16 mouse cellular contexts compared by ENCODE assay signal in genomic region chr9:71659681-71660080, GRCm38 (mm10).
A peak's percentile ranks its signal among the peaks of the same experiment; 100 is the strongest.
DNase-seq lines count a peak whose midpoint lies in the region; ATAC-seq and TF ChIP-seq lines count a peak whose summit lies in the region.
"Had no signal": no experiment of that assay in that cellular context is flagged by ENCODE, and none has a peak within 500 bp of the region (broad histone marks: within the 10 kb centered on the region; RNA-seq: fewer than 3 reads in every experiment).

No protein-coding gene starts in this region.

- H3K36me3 ChIP-seq in heart, embryonic 15.5 days = no peaks in the 10 kb centered on the region
- H3K36me3 ChIP-seq in kidney, embryonic 16.5 days (ENCODE audit: insufficient read depth, low read length) = peaks cover 3% of the 10 kb centered on the region; the same call in 1 of the 2 replicates
- H3K36me3 ChIP-seq in midbrain, embryonic 10.5 days = 0 out of 2 replicates have a peak, but pooled peaks cover 2% of the 10 kb centered on the region
- H3K36me3 ChIP-seq in midbrain, postnatal 0 days (ENCODE audit: insufficient read depth, low read length) = no peaks in the 10 kb centered on the region
- H3K36me3 ChIP-seq: forebrain, embryonic 15.5 days had no signal

- DNase-seq in adrenal gland, adult 2 months = peak; percentile 23
- DNase-seq in adrenal gland, postnatal 10 days = no peak
- DNase-seq in heart, postnatal 36 days = no peak
- DNase-seq in kidney, postnatal 25 days = no peak
- no peak for DNase-seq in midbrain, embryonic 10.5 days (ENCODE audit: low spot score)
- no peak for DNase-seq in midbrain, postnatal 0 days (ENCODE audit: low spot score)
- DNase-seq: cerebellum, adult 9-10 months; kidney, adult 8-10 months; lung, postnatal 10 days; right cerebral cortex, adult 18-20 months; thymus, adult 2 months had no signal

- no peak for ATAC-seq in heart, embryonic 15.5 days (replicated peaks; ENCODE audit: insufficient number of reproducible peaks, insufficient read depth, low FRiP score, low read depth)
- no peak for ATAC-seq in kidney, embryonic 16.5 days (ENCODE audit: low FRiP score, low TSS enrichment)
- ATAC-seq in midbrain, postnatal 0 days (ENCODE audit: low FRiP score) = no peak
- ATAC-seq: CD4-positive, CD25-positive, alpha-beta regulatory T cell, adult 4 months; forebrain, embryonic 15.5 days had no signal

- no peak overlapping the region for H3K4me2 ChIP-seq in heart, embryonic 15.5 days
- no peak overlapping the region for H3K4me2 ChIP-seq in kidney, embryonic 16.5 days (replicated peaks; ENCODE audit: low read depth, low read length)
- no peak overlapping the region for H3K4me2 ChIP-seq in midbrain, postnatal 0 days (ENCODE audit: low read depth, low read length, poor library complexity, severe bottlenecking)
- H3K4me2 ChIP-seq: forebrain, embryonic 15.5 days had no signal

- H3K27me3 ChIP-seq in heart, embryonic 15.5 days = no peaks in the 10 kb centered on the region
- no peaks in the 10 kb centered on the region for H3K27me3 ChIP-seq in kidney, embryonic 16.5 days (ENCODE audit: insufficient read depth, low read length)
- H3K27me3 ChIP-seq in midbrain, embryonic 10.5 days (ENCODE audit: low read depth, poor library complexity, severe bottlenecking) = no peaks in the 10 kb centered on the region
- H3K27me3 ChIP-seq in midbrain, postnatal 0 days (ENCODE audit: insufficient read depth, low read length) = no peaks in the 10 kb centered on the region
- H3K27me3 ChIP-seq: forebrain, embryonic 15.5 days had no signal

- peaks cover 41% of the 10 kb centered on the region for H3K4me1 ChIP-seq in heart, embryonic 15.5 days (replicated peaks)
- H3K4me1 ChIP-seq in kidney, embryonic 16.5 days (ENCODE audit: insufficient read depth, low read length) = peaks cover 48% of the 10 kb centered on the region
- H3K4me1 ChIP-seq in midbrain, embryonic 10.5 days = peaks cover 35% of the 10 kb centered on the region
- no peaks in the 10 kb centered on the region for H3K4me1 ChIP-seq in midbrain, postnatal 0 days (ENCODE audit: insufficient read depth, low read length)
- H3K4me1 ChIP-seq: forebrain, embryonic 15.5 days had no signal

- H3K27ac ChIP-seq in heart, embryonic 15.5 days = peak overlapping the region; percentile 71
- H3K27ac ChIP-seq in kidney, embryonic 16.5 days (ENCODE audit: low read length) = peak overlapping the region; percentile 66
- H3K27ac ChIP-seq in midbrain, embryonic 10.5 days (replicated peaks) = peak overlapping the region; percentile 71
- no peak overlapping the region for H3K27ac ChIP-seq in midbrain, postnatal 0 days (ENCODE audit: low read depth, low read length)
- H3K27ac ChIP-seq: forebrain, embryonic 15.5 days; left cerebral cortex, adult 2 months had no signal

- intact Hi-C loops in heart, postnatal 36 days (cut with DNase I) = loop anchor here (10.0 kb wide), 1 partner anchor 45 kb away; no protein-coding TSS in a partner anchor

- WGBS in heart, embryonic 15.5 days = 61% methylated on average over 5 of the region's 5 CpGs
- WGBS in kidney, embryonic 16.5 days = 62% methylated on average over 5 of the region's 5 CpGs
- 67% methylated on average over 5 of the region's 5 CpGs for WGBS in midbrain, embryonic 10.5 days
- WGBS in midbrain, postnatal 0 days = 62% methylated on average over 5 of the region's 5 CpGs

- no peak for TF ChIP-seq CTCF in midbrain, postnatal 0 days (IDR thresholded peaks at IDR 0.05)

- no peaks in the 10 kb centered on the region for H3K9me3 ChIP-seq in heart, embryonic 15.5 days (replicated peaks)
- H3K9me3 ChIP-seq in kidney, embryonic 16.5 days (ENCODE audit: low read length) = peaks cover 6% of the 10 kb centered on the region
- peaks cover 3% of the 10 kb centered on the region; the same call in 1 of the 2 replicates for H3K9me3 ChIP-seq in midbrain, embryonic 10.5 days (replicated peaks)
- no peaks in the 10 kb centered on the region for H3K9me3 ChIP-seq in midbrain, postnatal 0 days (ENCODE audit: low read length)
- H3K9me3 ChIP-seq: forebrain, embryonic 15.5 days had no signal

- no peak overlapping the region for H3K4me3 ChIP-seq in heart, embryonic 15.5 days
- H3K4me3 ChIP-seq in kidney, embryonic 16.5 days (ENCODE audit: low read length) = no peak overlapping the region
- no peak overlapping the region for H3K4me3 ChIP-seq in midbrain, embryonic 10.5 days
- no peak overlapping the region for H3K4me3 ChIP-seq in midbrain, postnatal 0 days (ENCODE audit: low read depth, low read length)
- H3K4me3 ChIP-seq: forebrain, embryonic 15.5 days; left cerebral cortex, adult 2 months had no signal

- no peak overlapping the region for H3K9ac ChIP-seq in heart, embryonic 15.5 days
- H3K9ac ChIP-seq in kidney, embryonic 16.5 days (replicated peaks; ENCODE audit: low read length) = no peak overlapping the region
- H3K9ac ChIP-seq in midbrain, postnatal 0 days (replicated peaks; ENCODE audit: low read length, poor library complexity, severe bottlenecking) = no peak overlapping the region
- H3K9ac ChIP-seq: forebrain, embryonic 15.5 days had no signal
